Mouse (Mus musculus) fibroblast of lung, adult 2 months (primary cell): ENCODE data around the gene Cacna1e.

Experiments used
- DNase-seq: peaks from one replicate; pipeline ENCODE4 v3.0.0-alpha.2; 2011; ENCODE audit warnings: low read depth

Cacna1e gene

GRCm38 (mm10) chr1:154511736-154512135 lies 372.6 kb downstream of the Cacna1e start:
- DNase-seq = no peak

GRCm38 (mm10) chr1:154504005-154504404 lies 380.3 kb downstream of the Cacna1e start:
- DNase-seq = no peak

GRCm38 (mm10) chr1:154500869-154501268 lies 383.4 kb downstream of the Cacna1e start:
- no peak for DNase-seq

- DNase-seq = no peak
Measured at GRCm38 (mm10) chr1:154500187-154500866, 384.0 kb downstream of the Cacna1e start.

GRCm38 (mm10) chr1:154498821-154499220 lies 385.5 kb downstream of the Cacna1e start:
- no peak for DNase-seq

- no peak for DNase-seq
Measured at GRCm38 (mm10) chr1:154491071-154491470, 393.2 kb downstream of the Cacna1e start.

- no peak for DNase-seq
Measured at GRCm38 (mm10) chr1:154476671-154477070, 407.6 kb downstream of the Cacna1e start.

- no peak for DNase-seq
Measured at GRCm38 (mm10) chr1:154475706-154476105, 408.6 kb downstream of the Cacna1e start.

GRCm38 (mm10) chr1:154474156-154474555 lies 410.1 kb downstream of the Cacna1e start:
- no peak for DNase-seq

GRCm38 (mm10) chr1:154467265-154467664 lies 417.0 kb downstream of the Cacna1e start:
- no peak for DNase-seq

GRCm38 (mm10) chr1:154461521-154461920 lies 422.8 kb downstream of the Cacna1e start:
- peak; percentile 0 for DNase-seq

- DNase-seq = no peak
Measured at GRCm38 (mm10) chr1:154460067-154460466, 424.2 kb downstream of the Cacna1e start.

- no peak for DNase-seq
Measured at GRCm38 (mm10) chr1:154458601-154459000, 425.7 kb downstream of the Cacna1e start.

- no peak for DNase-seq
Measured at GRCm38 (mm10) chr1:154450799-154451198, 433.5 kb downstream of the Cacna1e start.

- DNase-seq = no peak
Measured at GRCm38 (mm10) chr1:154446456-154446855, 437.8 kb downstream of the Cacna1e start.

GRCm38 (mm10) chr1:154433520-154433919 lies 450.8 kb downstream of the Cacna1e start:
- DNase-seq = no peak

- DNase-seq = no peak
Measured at GRCm38 (mm10) chr1:154433112-154433511, 451.2 kb downstream of the Cacna1e start.

GRCm38 (mm10) chr1:154428276-154428675 lies 456.0 kb downstream of the Cacna1e start:
- DNase-seq = no peak

GRCm38 (mm10) chr1:154418278-154418677 lies 466.0 kb downstream of the Cacna1e start:
- no peak for DNase-seq

- DNase-seq = no peak
Measured at GRCm38 (mm10) chr1:154416384-154417155, 467.7 kb downstream of the Cacna1e start.

GRCm38 (mm10) chr1:154415826-154416225 lies 468.5 kb downstream of the Cacna1e start:
- DNase-seq = no peak

GRCm38 (mm10) chr1:154413138-154413537 lies 471.2 kb downstream of the Cacna1e start:
- no peak for DNase-seq

GRCm38 (mm10) chr1:154409051-154409450 lies 475.2 kb downstream of the Cacna1e start:
- no peak for DNase-seq
